Mouse (Mus musculus) MEL (cell line): ENCODE data around the gene Pef1.

Source experiments
- BHLHE40 ChIP-seq: IDR thresholded peaks from 2 replicates; pipeline ENCODE4 v1.6.1; 2012; ENCODE audit warnings: low read depth, mild to moderate bottlenecking, inconsistent platforms, low read length, improper control_type of control experiment, borderline replicate concordance
- CHD2 ChIP-seq: IDR thresholded peaks from 2 replicates; pipeline ENCODE4 v1.6.1; 2011; ENCODE audit warnings: low read length, improper control_type of control experiment
- CTCF ChIP-seq, 3 experiments: IDR thresholded peaks in 2 of 3; conservative IDR thresholded peaks in 1 of 3; 2 replicates each; pipeline ENCODE4 v1.5.1; 2011 to 2012; ENCODE audit warnings: low read length in 3 of 3, low read depth in 2 of 3, mild to moderate bottlenecking in 2 of 3, improper control_type of control experiment in 1 of 3, inconsistent platforms in 1 of 3, mixed read lengths in 1 of 3, moderate library complexity in 1 of 3; ENCODE audit not compliant: control insufficient read depth in 1 of 3, insufficient read depth in 1 of 3, poor library complexity in 1 of 3, severe bottlenecking in 1 of 3
- EP300 ChIP-seq, 2 experiments: IDR thresholded peaks; 2 replicates each; pipeline ENCODE4 v1.6.1; 2011; ENCODE audit warnings: improper control_type of control experiment in 2 of 2, low read length in 2 of 2, low read depth in 1 of 2, mild to moderate bottlenecking in 1 of 2
- MAFK ChIP-seq: IDR thresholded peaks from 2 replicates; pipeline ENCODE4 v1.6.1; 2011; ENCODE audit warnings: low read depth, mild to moderate bottlenecking, low read length, improper control_type of control experiment, borderline replicate concordance
- MAZ ChIP-seq: IDR thresholded peaks from 2 replicates; pipeline ENCODE4 v1.6.1; 2012; ENCODE audit warnings: low read depth, mild to moderate bottlenecking, inconsistent platforms, low read length, improper control_type of control experiment
- MXI1 ChIP-seq: IDR thresholded peaks from 2 replicates; pipeline ENCODE4 v1.6.1; 2011; ENCODE audit warnings: mild to moderate bottlenecking, low read depth, low read length, improper control_type of control experiment
- MYC ChIP-seq: IDR thresholded peaks from 2 replicates; pipeline ENCODE4 v1.6.1; 2011; ENCODE audit warnings: low read depth, mild to moderate bottlenecking, low read length, improper control_type of control experiment, moderate library complexity
- POLR2A ChIP-seq, 2 experiments: IDR thresholded peaks; 2 replicates each; pipeline ENCODE4 v1.6.1; 2011 to 2012; ENCODE audit warnings: low read length in 2 of 2, mild to moderate bottlenecking in 2 of 2, control low read depth in 1 of 2, improper control_type of control experiment in 1 of 2, low read depth in 1 of 2, moderate library complexity in 1 of 2; ENCODE audit not compliant: control insufficient read depth in 1 of 2, insufficient read depth in 1 of 2, poor library complexity in 1 of 2
- TAL1 ChIP-seq: IDR thresholded peaks from 2 replicates; pipeline ENCODE4 v1.6.1; 2012; ENCODE audit warnings: mild to moderate bottlenecking, inconsistent platforms, low read length, moderate library complexity, mixed read lengths

DNA sequence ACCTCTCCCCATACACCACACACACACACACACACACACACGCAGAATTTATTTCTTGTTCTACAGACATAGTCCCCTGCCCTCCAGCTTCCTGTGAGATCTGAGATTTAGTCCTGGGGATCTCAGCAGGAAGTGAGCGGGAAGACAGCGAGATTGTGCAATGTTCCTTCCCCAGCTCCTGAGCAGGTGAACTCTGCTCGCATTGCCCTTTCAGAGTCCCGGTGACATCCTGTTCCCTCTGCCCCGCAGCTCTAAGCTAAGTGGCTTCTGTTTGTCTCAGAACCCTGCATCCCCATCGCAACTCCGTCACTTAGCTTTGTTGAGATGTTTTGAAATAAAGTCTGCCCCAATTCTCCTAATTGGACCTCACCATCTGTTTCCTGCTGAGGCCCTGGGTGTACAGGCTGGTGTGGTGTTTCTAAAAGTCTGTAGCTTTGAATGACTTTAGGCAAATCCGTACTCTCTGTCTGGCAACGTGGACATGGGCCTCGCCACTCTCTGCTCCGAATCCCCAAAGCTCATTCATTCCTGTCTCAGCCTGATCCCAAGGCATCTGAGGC, 54.5 kb downstream of the Pef1 start:
- TF ChIP-seq POLR2A (IDR thresholded peaks at IDR 0.05; ENCODE audit: control insufficient read depth in 1 of 2, insufficient read depth in 1 of 2, low read depth in 1 of 2, low read length in 2 of 2, poor library complexity in 1 of 2) (no peak), BHLHE40 (no peak), CHD2 (no peak), TAL1 (no peak), MYC (no peak), MXI1 (no peak), CTCF (IDR thresholded peaks at IDR 0.05 in 2 of 3, conservative IDR thresholded peaks at IDR 0.05 in 1 of 3; ENCODE audit: control insufficient read depth in 1 of 3, insufficient read depth in 1 of 3, low read depth in 2 of 3, low read length in 3 of 3, poor library complexity in 1 of 3, severe bottlenecking in 1 of 3) (no peak), MAZ (no peak), MAFK (no peak), EP300 (IDR thresholded peaks at IDR 0.05; ENCODE audit: low read depth in 1 of 2, low read length in 2 of 2) (no peak)
